Mouse (Mus musculus) retina, embryonic 14.5 days (tissue): ENCODE measurements around the gene Sbf1.

Experiments
- DNase-seq: peaks from one replicate; pipeline ENCODE4 v3.0.0-alpha.2; 2015; ENCODE audit warnings: low spot score

Sbf1 gene

DNA sequence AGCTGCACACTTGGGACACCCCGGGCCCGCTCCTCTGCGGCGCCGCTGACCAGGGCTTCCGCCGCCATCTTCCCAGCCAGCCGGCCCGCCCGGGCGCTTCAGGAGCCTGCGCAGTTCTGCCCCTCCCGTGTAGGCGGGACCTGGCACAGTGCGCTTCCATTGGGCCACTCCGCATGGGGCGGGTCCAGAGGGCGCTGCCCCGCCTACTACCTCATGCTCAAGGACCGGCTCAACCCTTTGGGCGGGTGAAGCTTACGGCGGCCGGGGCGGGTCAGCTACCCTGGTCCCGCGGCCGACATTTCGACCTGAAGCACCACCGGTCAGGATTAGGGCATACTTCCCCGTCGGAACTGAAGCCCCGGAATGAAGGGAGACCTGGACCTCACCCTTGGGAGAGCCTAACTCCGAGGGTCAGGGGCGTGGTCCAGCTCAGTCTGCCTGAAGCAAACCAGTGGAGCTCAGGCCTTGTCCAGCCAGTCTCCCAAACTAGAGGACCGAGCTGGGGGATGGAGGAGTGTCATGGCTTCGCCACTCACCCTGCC is at the start of gene Sbf1:
Gene Sbf1, minus strand, starts transcription at position 122 of the 542 bp plus-strand sequence.
- DNase-seq, result peak; percentile 98

DNA sequence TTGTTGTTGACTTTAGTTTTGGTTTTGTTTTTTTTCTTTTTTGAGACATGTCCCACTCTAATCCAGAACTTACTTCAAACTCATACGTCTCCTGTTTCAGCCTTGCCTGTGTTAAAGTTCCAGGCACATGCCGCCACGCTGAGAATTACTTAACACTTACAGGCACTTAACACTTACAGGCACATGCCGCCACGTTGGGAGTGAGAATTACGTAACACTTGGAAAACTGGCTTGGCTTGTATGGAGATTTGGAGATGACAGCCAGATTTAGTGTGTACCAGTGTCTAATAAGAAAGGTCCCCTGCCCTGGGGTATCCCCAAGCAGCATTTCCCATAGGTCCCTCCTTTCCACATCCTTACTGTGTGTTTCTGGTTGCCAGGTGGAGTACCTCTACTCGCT is 47.9 kb upstream of the Sbf1 start:
- DNase-seq, result no peak

- DNase-seq, result no peak
Measured at GRCm38 (mm10) chr15:89358784-89359183, 43.7 kb upstream of the Sbf1 start.

GRCm38 (mm10) chr15:89356372-89356771 is 41.3 kb upstream of the Sbf1 start:
- DNase-seq, result peak; percentile 91

- peak; percentile 98 for DNase-seq
Measured at GRCm38 (mm10) chr15:89355241-89356187, 40.4 kb upstream of the Sbf1 start, which contains the start of the genes Lmf2 and Ncaph2. Gene Lmf2 (minus strand): TSS chr15:89355659. Gene Ncaph2 (plus strand): TSS chr15:89355719.

GRCm38 (mm10) chr15:89354455-89354854 is 39.3 kb upstream of the Sbf1 start:
- DNase-seq, result no peak

DNA sequence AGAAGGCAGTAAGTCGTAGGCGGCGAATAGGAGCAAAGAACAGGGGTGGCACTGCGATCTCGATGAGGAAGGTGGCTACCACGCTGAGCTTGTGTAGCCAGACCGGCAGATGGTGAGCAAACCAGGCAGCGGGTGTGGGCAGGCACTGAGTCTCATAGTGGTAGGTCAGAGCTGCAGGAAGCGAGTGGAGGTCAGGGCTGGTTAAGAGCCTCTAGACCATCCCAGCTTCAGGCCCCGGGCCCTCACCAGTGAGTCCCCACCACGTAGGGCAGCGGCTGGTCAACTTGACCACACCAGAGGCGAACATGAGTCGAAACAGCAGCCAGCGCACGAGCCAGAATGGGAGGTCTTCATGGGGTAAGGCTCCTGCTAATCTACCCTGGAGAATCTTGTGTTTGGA is 38.7 kb upstream of the Sbf1 start:
- DNase-seq, result no peak

DNA sequence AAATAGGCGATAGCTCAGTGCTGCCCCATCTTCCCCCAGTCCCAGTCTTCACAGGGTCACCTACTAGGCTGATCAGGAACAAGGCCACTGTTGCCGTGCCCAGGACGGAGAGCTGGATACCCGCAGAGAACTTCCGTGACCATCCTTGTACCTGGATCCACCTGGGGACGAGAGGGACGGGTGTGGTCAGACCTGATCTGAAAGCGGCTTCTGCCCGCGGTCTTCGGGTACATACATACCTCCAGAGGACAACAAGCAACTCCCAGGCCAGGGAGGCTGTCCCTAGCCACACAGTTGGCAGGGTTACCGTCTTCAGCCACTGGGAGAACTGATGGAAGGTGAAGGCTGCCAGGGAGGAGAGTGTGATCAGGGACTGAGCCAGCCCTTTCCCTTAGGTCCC is 37.7 kb upstream of the Sbf1 start:
- no peak for DNase-seq

- DNase-seq, result no peak
Measured at GRCm38 (mm10) chr15:89352054-89352453, 36.9 kb upstream of the Sbf1 start.

DNA sequence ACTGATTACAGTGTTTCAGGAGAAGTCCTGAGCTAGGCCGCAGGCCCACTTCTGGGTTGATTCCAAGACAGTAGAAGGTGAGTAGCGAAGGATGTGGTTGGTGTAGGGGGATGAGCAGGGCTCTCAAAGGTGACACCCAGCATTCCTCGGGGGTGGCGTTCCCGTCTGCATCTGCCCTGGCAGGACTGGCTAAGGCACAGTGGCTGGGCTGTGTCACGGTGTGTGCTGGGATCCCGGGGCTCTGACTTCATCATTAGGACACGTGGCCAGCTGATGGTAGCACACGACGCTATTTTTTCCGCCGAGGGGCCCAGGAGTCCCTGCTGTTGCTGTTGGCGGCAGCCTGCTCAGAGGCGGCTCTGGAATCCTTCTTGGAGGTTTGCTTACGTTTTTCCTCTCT is 36.2 kb upstream of the Sbf1 start:
- no peak for DNase-seq

GRCm38 (mm10) chr15:89350447-89350846 is 35.3 kb upstream of the Sbf1 start:
- no peak for DNase-seq

- DNase-seq, result no peak
Measured at GRCm38 (mm10) chr15:89343325-89343724, 28.2 kb upstream of the Sbf1 start.

DNA sequence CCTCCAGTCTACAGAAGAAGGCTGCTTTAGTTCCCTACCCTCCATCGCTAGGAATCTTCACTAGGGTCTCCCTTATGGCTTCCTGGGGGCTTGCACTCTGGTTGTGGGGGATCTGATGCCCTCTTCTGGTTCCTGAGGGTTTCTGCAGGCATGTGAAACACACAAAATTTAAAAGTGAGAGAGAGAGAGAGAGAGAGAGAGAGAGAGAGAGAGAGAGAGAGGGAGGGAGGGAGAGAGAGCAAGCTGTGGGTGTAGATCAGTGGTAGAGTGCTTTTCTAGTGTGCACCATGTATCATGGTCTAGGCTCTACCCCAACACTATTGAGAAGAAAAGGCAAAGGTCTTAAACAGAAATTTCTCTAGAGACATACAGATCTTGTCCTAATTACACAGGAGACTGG is 26.6 kb upstream of the Sbf1 start:
- DNase-seq, result no peak

GRCm38 (mm10) chr15:89340136-89340535 is 25.0 kb upstream of the Sbf1 start:
- no peak for DNase-seq

GRCm38 (mm10) chr15:89339696-89340095 is 24.6 kb upstream of the Sbf1 start:
- DNase-seq, result no peak

DNA sequence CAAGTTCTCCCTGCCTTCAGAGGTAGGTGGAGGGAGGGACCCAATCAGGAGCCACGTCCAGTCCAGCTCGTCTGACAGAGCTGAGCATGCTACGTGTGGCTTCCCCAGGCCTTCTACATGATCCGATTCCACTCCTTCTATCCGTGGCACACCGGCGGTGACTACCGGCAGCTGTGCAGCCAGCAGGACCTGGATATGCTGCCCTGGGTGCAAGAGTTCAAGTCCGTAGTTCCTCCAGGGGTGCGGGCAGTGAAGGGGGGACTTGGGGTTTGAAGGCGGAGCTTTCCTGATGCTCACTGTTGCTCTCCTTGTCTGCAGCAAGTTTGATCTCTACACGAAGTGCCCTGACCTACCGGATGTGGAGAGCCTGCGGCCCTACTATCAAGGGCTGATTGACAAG is 21.3 kb upstream of the Sbf1 start:
- no peak for DNase-seq

- no peak for DNase-seq
Measured at GRCm38 (mm10) chr15:89334774-89335537, 19.8 kb upstream of the Sbf1 start.

- DNase-seq, result no peak
Measured at GRCm38 (mm10) chr15:89334271-89334670, 19.2 kb upstream of the Sbf1 start, which contains the start of gene Miox. Gene Miox (plus strand): TSS chr15:89334398.

DNA sequence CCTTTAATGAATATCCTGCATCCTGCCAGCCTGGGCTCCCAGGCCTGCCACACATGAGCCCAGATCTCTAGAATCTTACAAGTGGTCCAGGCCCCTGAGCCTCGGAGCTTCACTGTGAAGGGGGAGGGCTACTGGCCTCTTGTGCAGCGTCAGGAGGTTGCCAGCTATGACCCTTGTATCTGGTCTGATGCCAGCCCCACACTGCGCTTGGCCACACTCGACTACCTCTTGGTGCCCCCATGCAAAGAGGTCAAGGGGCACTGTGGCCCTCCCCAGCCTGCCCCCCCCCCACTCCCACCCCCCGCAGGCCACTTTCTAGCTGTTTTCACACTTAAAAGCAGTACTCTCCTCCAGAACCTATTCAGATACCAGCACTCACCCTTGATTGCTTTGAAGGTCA is 11.3 kb upstream of the Sbf1 start:
- no peak for DNase-seq

- no peak for DNase-seq
Measured at GRCm38 (mm10) chr15:89323656-89324055, 8.5 kb upstream of the Sbf1 start.

DNA sequence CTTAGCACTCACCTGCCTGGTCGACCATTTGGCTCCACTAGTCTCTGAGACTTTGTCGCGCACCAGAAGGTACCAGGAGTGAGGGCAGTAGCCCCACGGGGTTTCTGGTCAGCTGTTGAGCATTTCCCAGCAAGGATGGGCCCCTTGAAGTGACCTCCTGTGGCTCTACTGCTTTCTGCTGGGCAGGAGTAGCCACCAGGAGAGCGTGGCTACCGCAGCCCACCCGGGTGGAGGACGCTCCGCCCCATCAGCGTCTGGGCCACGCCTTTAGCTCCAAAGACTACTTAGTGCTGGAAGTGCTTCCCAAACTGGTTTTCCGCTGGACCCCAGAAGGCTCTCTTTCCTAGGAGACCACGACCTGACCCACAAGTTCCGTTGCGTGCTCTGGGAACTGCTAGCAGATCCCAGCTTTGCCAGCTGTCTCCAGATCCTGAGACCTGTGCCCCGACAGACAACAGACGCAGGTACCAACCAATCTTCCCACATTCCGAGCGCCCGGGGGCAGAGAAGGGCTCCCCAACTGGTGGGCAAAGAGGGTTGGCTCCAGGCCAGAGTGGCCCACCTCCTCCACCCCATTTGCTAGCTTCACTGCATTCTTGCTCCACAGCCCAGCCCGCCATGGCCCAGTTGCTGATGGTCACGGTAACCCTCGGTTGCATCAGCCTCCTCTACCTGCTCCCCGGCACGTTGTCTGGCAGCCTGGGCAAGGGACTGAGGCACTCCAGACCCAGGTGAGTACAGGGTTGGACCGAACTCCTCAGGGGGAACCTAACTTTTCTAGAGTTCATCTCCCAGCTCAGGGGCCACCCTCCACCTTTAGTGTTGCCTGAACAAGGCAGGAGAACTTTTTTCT is 7.8 kb upstream of the Sbf1 start, which contains the start of gene Adm2:
Gene Adm2, plus strand, starts transcription at position 51 of the 853 bp plus-strand sequence.
- peak; percentile 34 for DNase-seq

DNA sequence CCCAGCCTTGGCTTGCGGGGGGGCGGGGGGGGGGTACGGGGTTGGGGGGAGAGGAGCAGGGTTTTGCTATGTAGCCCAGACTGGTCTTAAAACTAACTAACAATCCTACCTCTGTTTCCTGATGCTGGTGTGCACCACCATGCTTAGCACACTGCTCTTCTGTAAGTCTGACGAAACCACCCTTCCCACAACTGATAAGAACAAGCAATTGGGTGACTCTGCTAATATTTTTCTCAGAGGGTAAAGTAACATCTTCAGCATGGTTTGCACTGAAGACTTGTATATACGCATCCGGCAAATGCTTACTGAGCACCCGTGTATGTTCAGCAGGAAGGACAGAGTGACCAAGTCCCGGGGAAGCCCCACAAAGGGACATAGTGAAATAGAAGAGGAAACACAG is 6.2 kb upstream of the Sbf1 start:
- no peak for DNase-seq
